In genomic region chr5:122526878-122527730, GRCm38 (mm10) we compare ENCODE assay signal across 8 mouse cellular contexts. TPM values are rescaled to one million over a fixed set of nuclear protein-coding genes. Genes with fewer than 3 reads are reported as not detected.
DNase-seq lines count a peak whose midpoint lies in the region; ATAC-seq and TF ChIP-seq lines count a peak whose summit lies in the region.

No protein-coding gene starts in this region.

- no peaks in the 10 kb centered on the region for H3K27me3 ChIP-seq in lung, embryonic 16.5 days (ENCODE audit: control insufficient read depth, insufficient read depth, low read depth, low read length)
- H3K27me3 ChIP-seq in thymus, adult 2 months (ENCODE audit: control insufficient read depth, insufficient read depth, low read length), result no peaks in the 10 kb centered on the region

- ATAC-seq in lung, embryonic 16.5 days (ENCODE audit: low read depth), result peak; percentile 16; the same call in 1 of the 2 replicates
- ATAC-seq in megakaryocyte, adult 5-6 weeks (ENCODE audit: poor library complexity, severe bottlenecking), result no peak

- no peak for TF ChIP-seq CTCF in thymus, adult 2 months (IDR thresholded peaks at IDR 0.05; ENCODE audit: borderline replicate concordance, control insufficient read depth, extremely low read depth, insufficient read depth, low read length, poor library complexity)

- no peaks in the 10 kb centered on the region for H3K9me3 ChIP-seq in lung, embryonic 16.5 days (ENCODE audit: control insufficient read depth, low read length)

- H3K36me3 ChIP-seq in lung, embryonic 16.5 days (ENCODE audit: control insufficient read depth, insufficient read depth, low read length), result no peaks in the 10 kb centered on the region
- H3K36me3 ChIP-seq in thymus, adult 2 months (ENCODE audit: control insufficient read depth, insufficient read depth, low read length), result no peaks in the 10 kb centered on the region

- WGBS in lung, embryonic 16.5 days, result 50% methylated on average over 15 of the region's 15 CpGs
- WGBS in thymus, adult 2 months, result 89% methylated on average over 15 of the region's 15 CpGs

- peaks cover 23% of the 10 kb centered on the region for H3K4me1 ChIP-seq in lung, embryonic 16.5 days (replicated peaks; ENCODE audit: control insufficient read depth, insufficient read depth, low read length)
- H3K4me1 ChIP-seq in thymus, adult 2 months (replicated peaks; ENCODE audit: control insufficient read depth, insufficient read depth, low read length), result no peaks in the 10 kb centered on the region

- H3K9ac ChIP-seq in lung, embryonic 16.5 days (ENCODE audit: low read length), result no peak overlapping the region

- DNase-seq in adrenal gland, postnatal 10 days, result peak; percentile 59
- DNase-seq in adrenal gland, adult 18-20 months (ENCODE audit: low spot score in 2 of 2), result no peak
- peak; percentile 79 to 89 for DNase-seq in heart, adult 18-20 months
- peak; percentile 86 to 88 for DNase-seq in kidney, adult 8-10 months
- no peak for DNase-seq in right cerebral cortex, adult 2 months (ENCODE audit: low spot score in 2 of 2)
- no peak for DNase-seq in thymus, adult 2 months

- H3K4me2 ChIP-seq in lung, embryonic 16.5 days (ENCODE audit: low read depth, low read length), result no peak overlapping the region

- TF ChIP-seq POLR2A in thymus, adult 2 months (IDR thresholded peaks at IDR 0.05; ENCODE audit: control insufficient read depth, extremely low read depth, insufficient read depth, low read length, poor library complexity), result no peak

- peak overlapping the region; percentile 54 for H3K27ac ChIP-seq in lung, embryonic 16.5 days (ENCODE audit: low read length)
- no peak overlapping the region for H3K27ac ChIP-seq in thymus, adult 2 months (ENCODE audit: control insufficient read depth, insufficient read depth, low read length)

- H3K4me3 ChIP-seq in lung, embryonic 16.5 days (ENCODE audit: low read length), result no peak overlapping the region
- no peak overlapping the region for H3K4me3 ChIP-seq in thymus, adult 2 months (ENCODE audit: control insufficient read depth, insufficient read depth, low read length)

RNA-seq across cellular contexts. Expression of gene Atp2a2, which starts 25.1 kb away (rescaled TPM):
- 100 to 1,000 TPM; 202 to 226 TPM for total RNA-seq in adrenal gland, postnatal 10 days (2021)
- 100 to 1,000 TPM; 198 to 199 TPM for total RNA-seq in adrenal gland, adult 18-20 months (2021)
- total RNA-seq in heart, adult 18-20 months (2021), result over 10,000 TPM; 12,284 to 12,648 TPM
- 28.8 TPM in 2 replicates for polyA plus RNA-seq in lung, embryonic 16.5 days (2015; fragmentation: Nextera tagmentation; extraction: Ambion mirVana)
- polyA plus RNA-seq in thymus, adult 2 months (2012; rRNA removed), result 84.7 and 175 TPM in 2 replicates
- 47.1 and 47.5 TPM in 2 replicates for total RNA-seq in megakaryocyte, adult 5-6 weeks (2015)
- 65.0 and 65.8 TPM in 2 replicates for total RNA-seq in megakaryocyte, adult 5-6 weeks (2017)

Comparison
In these comparisons a context has a peak if more than half of its experiments do, and no peak if none do; other contexts are left out.
1. DNase-seq: peak in adrenal gland, postnatal 10 days (single experiment), heart, adult 18-20 months (2 of 2) and kidney, adult 8-10 months (2 of 2); none in adrenal gland, adult 18-20 months (0 of 2), right cerebral cortex, adult 2 months (0 of 2) and thymus, adult 2 months (single experiment).
2. RNA of gene Atp2a2, which starts 25.1 kb away (total RNA-seq): 12,284 to 12,648 TPM in heart, adult 18-20 months; 202 to 226 TPM in adrenal gland, postnatal 10 days, 198 to 199 TPM in adrenal gland, adult 18-20 months and 47.1 to 65.8 TPM in megakaryocyte, adult 5-6 weeks; every median in the first group is over 10 times any median in the second.